Mouse (Mus musculus): ENCODE data around the gene Svep1.

DNA sequence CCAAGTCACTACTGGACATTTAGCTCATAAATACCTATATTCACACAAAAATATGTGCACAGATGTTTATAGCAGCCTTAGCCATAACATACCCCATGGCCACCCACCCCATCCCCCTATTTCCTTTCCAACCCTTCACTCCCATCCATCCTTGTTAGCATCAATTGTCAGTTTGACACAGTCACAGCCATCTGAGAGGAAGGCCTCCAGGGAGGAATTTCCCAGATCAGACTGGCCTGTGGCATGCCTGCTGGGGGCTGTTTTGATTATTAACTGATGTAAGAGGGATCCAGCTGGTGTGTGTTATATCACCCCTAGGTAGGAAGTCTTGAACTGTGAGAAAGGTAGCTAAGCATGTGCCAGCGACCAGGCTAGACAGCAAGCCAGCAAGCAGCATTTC, 47.1 kb downstream of the Svep1 start:
- TF ChIP-seq CTCF (IDR thresholded peaks at IDR 0.05; ENCODE audit: low read depth, low read length) (no peak), POLR2A (IDR thresholded peaks at IDR 0.05; ENCODE audit: extremely low read depth, insufficient read depth, low read length) (no peak)
